Mouse (Mus musculus) R1 (cell line): ENCODE data around the gene Ceacam20.
A peak's percentile ranks its signal among the peaks of the same experiment; 100 is the strongest.
"Not testable (repeated sequence)": the region's sequence is repeated elsewhere in the genome, so short reads cannot be mapped to it uniquely, and the experiment has no call there.

Experiments used
- DNase-seq: peaks from one replicate; pipeline ENCODE4 v3.0.0-alpha.2; 2018; ENCODE audit warnings: low read depth, low spot score

Ceacam20 gene

DNA sequence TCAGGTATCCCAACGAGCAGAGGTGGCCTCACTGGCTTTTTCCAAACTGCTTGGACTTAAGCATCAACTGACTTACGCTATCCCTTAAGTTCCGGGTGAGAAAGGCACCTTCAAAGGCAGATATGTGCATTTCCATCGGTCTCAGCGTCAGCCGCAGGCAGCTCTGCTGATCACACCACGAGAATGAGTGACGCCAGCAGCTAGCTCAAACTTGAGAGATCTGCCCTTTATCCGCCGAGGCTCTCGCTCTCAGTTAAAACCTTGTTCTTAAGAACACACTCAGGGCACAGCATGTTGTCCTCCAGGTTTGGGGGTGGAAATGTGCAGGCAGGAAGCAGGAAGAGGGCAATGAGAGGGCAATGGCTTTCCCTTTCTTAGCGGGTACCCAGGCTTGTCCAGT is 16.3 kb upstream of the Ceacam20 start:
- no peak for DNase-seq

DNA sequence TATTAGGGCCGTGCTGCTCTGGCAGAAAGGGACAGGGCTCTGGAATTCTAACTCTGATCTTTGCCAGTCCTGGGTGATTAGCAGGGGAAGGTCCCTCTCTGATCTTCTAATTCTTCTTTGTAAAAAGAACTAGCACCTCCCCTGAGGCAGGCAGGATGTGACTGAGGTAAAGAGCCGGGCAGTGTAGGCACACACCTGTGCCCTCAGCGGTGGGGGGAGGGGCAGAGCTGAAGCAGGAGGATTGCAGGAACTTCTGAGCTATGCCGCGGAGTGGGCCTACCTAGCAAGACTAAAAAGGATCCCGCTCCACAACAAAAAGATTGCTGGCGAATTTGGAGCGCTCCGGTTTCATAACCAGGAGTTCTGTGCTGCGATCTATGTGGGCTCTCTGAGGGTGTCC is 15.2 kb upstream of the Ceacam20 start:
- no peak for DNase-seq

DNA sequence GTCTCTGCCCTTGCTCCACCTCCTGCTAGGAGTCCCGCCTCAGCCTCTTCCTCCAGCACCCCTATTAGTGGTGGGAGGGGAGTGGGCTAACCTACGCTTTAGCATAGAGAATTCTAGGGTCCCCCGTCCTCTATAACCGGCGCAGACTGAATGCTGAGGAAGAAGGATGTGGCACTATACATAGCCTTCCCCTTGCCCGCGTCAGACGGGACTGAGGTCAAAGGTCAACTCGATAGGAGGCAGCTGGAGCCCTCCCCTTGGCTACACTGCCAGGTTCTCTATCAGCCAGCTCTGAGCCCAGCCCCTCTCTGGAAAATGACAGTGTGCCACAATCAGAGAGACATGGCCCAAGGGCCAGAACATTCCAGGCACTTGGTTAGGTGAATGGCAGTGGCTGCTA is 14.6 kb upstream of the Ceacam20 start, which contains the start of gene Igsf23:
TSS of gene Igsf23 (minus strand) at position 168 of the 400 bp plus-strand sequence.
- peak; percentile 47 for DNase-seq

- no peak for DNase-seq
Observed at GRCm38 (mm10) chr7:19952320-19952986, 12.8 kb upstream of the Ceacam20 start.

DNA sequence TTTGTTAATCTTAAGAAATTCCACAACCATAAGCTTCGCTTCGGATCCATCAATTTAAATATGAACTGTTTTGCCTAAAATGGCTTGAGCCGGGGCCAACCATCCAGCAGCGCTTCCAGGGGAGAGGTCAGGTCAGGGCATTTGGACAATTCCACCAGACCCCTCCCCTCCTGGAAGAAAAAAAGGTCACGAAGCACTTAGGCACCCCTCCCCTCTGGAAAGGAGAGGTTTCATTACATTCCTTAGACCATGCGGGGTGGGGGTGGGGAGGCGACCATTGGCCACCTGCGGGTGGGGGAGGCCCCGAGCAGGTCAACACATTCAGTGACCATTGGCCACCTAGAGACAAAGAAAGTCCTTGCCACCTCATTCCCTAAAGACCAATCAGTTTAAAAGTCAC is 12.2 kb upstream of the Ceacam20 start:
- peak; percentile 42 for DNase-seq

DNA sequence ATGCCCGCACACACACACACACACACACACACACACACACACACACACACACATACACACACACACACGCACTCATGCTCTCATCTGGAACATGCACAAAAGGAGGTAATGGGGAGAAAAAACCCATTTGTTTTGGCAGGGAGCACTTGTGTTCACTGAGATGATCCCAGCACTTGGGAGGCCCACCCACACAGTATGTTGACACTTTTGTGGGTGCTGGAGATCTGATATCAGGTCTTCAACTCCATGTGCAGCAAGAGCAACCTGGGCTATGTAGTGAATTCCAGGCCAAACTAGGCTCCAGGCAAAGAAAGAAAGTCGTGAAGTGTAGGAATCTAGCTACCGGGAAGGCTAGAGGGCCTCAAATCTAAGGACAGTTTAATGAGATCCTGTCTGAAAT is 9.4 kb upstream of the Ceacam20 start:
- no peak for DNase-seq

DNA sequence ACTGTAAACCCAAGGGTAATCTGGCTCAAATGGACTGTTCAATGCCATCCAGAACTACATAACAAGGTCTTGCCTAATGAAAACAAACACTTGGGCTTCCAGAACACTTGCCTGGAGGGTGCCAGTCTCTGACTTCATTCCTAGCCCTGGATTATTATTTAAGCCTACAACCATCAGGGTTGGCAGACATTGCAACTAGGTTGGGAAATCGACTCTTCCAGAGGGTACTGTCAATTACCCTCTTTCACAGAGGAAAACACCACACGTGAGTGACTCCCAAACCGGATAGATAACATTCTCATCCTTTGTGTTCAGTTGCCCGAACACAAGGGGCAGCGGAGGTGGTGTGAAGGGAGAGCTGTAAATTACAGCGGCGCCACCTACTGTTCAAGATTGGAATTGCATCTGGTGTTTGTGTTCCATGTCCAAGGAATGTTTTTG is 8.9 kb upstream of the Ceacam20 start:
- peak; percentile 88 for DNase-seq

DNA sequence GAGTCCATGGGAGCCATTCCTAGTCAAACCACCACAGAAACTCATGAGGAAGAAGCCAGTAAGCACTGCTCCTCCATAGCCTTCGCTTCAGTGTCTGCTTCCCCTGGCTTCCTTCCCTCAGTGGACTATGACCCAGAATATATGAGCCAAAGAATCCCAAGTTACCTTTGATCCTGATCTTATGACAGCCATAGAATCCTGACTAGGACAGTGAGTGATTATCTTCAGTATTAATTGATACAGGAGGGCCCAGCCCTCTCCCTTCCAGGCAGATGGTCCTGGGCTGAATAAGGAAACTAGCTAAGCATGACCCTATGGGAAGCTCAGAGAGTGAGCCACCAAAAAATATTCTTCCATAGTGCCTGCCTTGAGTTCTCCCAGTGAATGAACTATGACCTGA is 2.8 kb upstream of the Ceacam20 start:
- no peak for DNase-seq

DNA sequence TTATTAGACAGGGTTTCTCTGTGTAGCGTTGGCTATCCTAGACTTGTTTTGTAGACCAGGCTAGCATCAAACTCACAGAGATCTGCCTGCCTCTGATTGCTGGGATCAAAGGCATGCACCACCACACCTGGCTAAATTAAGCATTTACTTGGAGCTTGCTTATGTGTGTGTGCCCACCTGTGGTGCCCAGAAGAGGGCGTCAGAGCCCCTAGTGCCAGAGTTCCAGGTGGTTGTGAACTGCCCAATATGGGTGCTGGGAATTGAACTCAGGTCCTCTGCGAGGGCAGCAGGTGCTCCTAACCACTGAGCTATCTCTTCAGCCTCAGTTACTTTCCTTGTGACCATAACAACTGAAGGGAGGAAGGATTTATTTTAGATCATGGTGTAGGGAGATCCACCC is 3.9 kb downstream of the Ceacam20 start:
- DNase-seq: no peak

GRCm38 (mm10) chr7:19969541-19970090 is 4.4 kb downstream of the Ceacam20 start:
- DNase-seq: peak; percentile 78

- no peak for DNase-seq
Observed at GRCm38 (mm10) chr7:19970196-19970595, 5.0 kb downstream of the Ceacam20 start.

GRCm38 (mm10) chr7:19971516-19971915 is 6.3 kb downstream of the Ceacam20 start:
- no peak for DNase-seq

DNA sequence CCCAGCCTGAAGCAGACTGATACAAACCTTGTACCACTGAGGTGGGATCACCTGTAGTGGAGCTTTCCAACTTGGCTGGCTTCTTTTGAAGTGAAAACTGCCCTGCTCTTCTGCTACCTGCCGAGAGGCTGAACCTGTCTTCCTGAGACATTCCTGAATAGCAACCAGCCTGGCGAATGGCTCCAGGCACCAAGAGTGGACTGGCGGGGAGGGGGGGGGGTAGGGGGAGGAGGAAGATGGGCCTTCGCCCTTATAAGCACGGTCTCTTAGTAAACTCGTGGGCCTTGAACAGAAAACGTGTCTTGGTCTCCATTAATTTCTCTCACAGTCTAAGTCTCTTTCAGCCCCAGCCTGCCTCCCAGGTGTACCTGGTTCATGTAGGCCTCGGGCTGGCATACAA is 26.0 kb downstream of the Ceacam20 start, which contains the start of gene Nlrp9b:
TSS of gene Nlrp9b (plus strand) at position 301 of the 400 bp plus-strand sequence.
- DNase-seq: not testable (repeated sequence)

GRCm38 (mm10) chr7:19996721-19997120 is 31.5 kb downstream of the Ceacam20 start:
- peak; percentile 71 for DNase-seq

- no peak for DNase-seq
Observed at GRCm38 (mm10) chr7:20009987-20010386, 44.8 kb downstream of the Ceacam20 start.
